Mouse (Mus musculus) naive thymus-derived CD4-positive, alpha-beta T cell, adult 2 months (primary cell): ENCODE results near the gene Nexmif.
"Not testable (repeated sequence)": the region's sequence is repeated elsewhere in the genome, so short reads cannot be mapped to it uniquely, and the experiment has no call there.

Source experiments
- DNase-seq: peaks from one replicate; pipeline ENCODE4 v3.0.0-alpha.2; 2011; ENCODE audit warnings: low read depth

Gene Nexmif

GRCm38 (mm10) chrX:104200736-104201591 is at the start of gene Nexmif:
Gene Nexmif, minus strand, starts transcription at chrX:104201185.
- DNase-seq, result peak; percentile 3

DNA sequence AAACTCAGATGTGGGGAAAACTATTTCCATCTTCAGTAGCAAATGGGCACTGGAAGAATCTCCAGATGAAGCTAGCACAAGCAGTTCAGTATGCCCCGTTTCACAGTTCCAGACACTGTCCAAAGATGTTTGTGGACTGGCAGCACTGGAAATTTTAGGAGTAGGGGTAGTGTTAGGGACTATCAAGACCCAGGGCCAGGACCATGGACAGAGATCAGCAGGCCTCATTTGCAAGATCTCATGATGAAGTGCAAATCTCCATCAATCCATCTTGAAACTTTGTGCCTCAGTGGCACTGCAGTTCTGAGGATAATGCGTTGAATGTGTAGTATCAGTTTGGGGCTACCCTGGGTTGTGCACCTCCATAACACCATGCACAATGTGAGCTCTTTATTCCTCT is 7.7 kb upstream of the Nexmif start:
- DNase-seq, result no peak

GRCm38 (mm10) chrX:104201592-104202139 is 681 bp upstream of the Nexmif start:
- DNase-seq, result no peak

GRCm38 (mm10) chrX:104200388-104200735 is 623 bp downstream of the Nexmif start:
- DNase-seq, result no peak

DNA sequence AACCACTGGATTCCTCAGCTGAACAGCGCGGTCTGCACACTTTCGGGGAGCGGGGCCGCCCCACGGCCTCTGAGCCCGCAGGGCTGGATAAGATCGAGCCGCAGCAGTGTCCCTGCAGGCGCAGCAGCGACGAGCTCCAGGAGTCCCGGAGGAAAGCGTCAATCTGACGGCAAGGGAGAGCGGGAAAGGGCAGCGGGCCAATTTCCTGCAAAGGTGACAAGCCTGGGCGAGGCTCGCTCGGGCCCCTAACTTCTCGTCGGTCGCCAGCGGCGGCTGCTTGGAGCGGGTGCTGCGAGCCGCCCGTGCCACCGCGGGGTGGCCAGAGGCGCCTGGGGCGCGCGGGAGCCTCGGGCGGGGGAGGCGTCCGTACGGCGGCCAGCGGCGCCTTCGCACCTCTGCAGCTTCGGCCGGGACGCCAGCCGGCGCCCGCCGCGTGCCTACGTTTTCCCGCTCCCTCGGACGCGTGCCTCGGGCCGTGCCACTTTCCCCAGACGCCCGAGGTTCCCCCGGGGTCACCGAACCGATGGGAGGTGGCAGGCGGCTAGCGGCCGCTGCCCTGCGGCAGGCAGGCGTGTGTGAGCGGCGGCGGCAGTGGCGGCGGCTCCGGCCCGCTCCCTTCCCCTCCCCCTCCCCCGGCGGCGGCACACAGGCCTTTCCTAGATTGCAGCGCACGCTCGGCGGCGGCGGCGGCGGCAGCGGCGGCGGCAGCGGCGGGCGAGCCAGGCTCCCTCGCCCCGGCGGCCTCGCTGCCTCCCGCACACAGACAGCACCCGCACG is 1.2 kb downstream of the Nexmif start:
- peak; percentile 8 for DNase-seq

DNA sequence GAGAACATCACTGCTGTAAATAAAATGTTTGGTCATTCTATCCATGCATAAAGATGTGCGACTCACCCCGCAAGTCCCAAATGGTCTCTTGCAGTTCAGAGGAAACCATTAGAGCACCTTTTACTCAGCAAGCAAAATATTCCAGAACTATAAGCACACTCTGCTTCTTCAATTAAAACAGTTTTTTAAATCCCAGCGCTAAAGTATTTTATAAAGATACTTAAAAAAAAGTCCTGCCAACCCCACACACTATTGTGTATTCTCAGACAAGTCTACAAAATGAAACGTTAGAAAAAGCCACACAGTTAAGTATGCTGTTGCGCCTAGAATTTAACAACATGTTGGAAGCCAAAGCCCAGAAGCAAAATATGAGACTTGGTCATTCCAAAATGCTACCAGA is 1.9 kb downstream of the Nexmif start:
- no peak for DNase-seq

DNA sequence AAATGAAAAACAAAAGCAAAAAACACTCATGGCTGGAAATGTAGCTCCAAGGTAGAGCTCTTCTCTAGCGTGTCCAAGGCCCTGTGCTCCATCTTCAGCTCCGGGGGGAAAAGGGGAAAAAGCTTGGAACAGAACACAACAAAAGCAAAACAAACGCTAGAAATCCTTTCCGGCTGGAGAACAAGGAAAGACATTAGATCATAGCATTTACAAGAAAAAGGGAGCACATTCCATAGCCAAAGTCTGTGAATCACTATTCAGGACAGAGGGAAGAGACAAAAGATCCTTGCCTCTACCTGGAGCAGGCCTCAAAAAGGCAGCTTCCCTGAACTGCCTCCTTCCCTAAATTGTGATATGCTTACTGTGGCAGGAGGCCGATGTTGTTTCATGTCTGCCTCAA is 4.4 kb downstream of the Nexmif start:
- DNase-seq, result no peak

DNA sequence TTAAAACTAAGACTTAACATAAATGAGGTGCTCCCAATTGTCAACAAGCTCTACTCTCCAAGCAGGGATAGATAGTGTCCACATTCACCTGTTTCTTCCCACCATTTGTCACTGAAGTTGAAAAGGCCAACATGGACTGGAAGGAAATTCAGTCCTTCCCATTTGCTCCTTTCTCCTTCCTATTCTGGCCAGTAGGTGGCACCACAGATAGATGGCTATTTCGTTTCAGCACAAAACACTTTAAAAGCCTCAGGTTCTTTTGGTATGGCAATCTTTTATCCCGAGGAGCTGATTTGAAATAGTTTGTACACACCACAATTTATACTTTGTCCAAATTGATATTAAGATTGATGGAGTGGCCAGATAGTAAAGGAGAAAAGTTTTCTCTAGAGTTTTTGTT is 21.7 kb downstream of the Nexmif start:
- peak; percentile 51 for DNase-seq

GRCm38 (mm10) chrX:104150072-104150471 is 50.9 kb downstream of the Nexmif start:
- DNase-seq, result no peak

DNA sequence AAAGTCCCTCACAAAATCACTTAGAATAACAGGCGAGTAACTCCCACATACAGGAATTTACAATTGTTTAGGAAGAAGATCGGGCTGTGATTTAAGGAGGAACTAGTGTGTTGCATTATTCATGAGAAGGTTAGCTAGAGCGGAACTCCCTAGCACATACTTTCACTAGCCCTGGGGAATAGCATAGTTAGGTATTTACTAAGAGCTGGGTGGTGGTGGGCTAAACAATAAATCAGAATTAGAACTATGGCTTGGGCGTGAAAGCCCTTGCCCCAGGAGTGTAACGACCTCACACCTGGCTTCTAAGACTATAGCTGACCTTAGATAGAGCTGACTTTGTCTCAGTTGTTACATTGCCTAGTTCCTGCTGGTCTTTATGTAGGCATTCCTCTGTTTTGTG is 85.7 kb downstream of the Nexmif start:
- DNase-seq, result not testable (repeated sequence)

DNA sequence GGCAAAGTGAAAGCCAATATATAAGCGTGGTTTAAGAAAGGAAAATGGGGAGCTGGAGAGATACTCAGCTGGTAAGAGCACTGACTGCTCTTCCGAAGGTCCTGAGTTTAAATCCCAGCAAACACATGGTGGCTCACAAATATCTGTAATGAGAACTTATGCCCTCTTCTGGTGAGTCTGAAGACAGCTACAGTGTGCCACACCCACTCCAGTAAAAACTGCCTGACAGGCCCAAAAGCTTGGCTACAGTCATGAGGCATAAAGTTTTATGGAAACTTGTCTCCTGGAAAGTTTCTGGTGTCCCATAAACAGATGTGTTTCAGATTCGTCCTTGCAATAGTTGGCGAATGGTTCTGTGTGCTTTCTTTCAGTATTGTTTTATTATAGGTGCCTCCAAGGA is 86.4 kb downstream of the Nexmif start:
- no peak for DNase-seq

DNA sequence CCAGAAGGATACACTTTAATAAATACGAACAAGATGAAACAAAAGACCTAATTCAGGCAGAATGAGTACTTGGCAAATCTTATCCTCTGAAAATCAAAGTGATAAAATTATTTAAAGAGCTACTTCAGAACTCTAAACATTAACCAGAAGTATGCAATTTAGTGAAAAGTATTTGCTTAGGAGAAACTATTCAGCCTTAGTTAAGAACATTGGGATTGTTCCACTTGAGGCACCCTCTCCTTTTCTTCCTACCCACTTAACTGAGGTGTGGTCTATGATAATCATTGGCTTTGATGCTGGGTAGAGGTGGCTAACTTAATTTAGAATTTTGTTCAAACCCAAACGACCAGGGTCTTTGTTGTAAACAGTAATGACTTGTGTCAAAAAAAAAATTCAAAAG is 146.1 kb downstream of the Nexmif start:
- DNase-seq, result no peak

- DNase-seq, result no peak
These were observed 160.7 kb downstream of the Nexmif start for GRCm38 (mm10) chrX:104040276-104040675.

- no peak for DNase-seq
These were observed 167.1 kb downstream of the Nexmif start for GRCm38 (mm10) chrX:104033843-104034242.

DNA sequence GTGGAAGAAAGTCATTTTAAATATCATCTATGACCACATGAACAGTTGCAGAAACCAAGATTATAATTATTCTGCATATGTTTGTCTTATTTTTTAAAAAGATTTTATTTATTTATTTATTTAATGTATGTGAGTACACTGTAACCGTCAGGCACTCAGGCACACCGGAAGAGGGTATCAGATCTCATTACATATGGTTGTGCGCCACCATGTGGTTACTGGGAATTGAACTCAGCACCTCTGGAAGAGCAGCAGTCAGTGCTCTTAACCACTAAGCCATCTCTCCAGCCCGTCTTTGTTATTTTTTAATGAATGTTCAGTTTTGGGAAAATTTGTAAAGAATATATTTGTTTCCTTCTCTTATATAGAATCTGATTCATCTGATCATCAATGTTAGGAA is 168.2 kb downstream of the Nexmif start:
- peak; percentile 26 for DNase-seq
